Mouse (Mus musculus) embryonic fibroblast, embryonic 13.5 days (primary cell): ENCODE results near the gene Dhx57.

Experiments
- CTCF ChIP-seq: IDR thresholded peaks from 2 replicates; pipeline ENCODE4 v1.5.1; 2011; ENCODE audit warnings: mild to moderate bottlenecking, control low read depth, low read length, moderate library complexity, borderline replicate concordance; ENCODE audit not compliant: insufficient read depth
- POLR2A ChIP-seq: IDR thresholded peaks from 2 replicates; pipeline ENCODE4 v1.6.1; 2011; ENCODE audit warnings: low read depth, mild to moderate bottlenecking, control low read depth, low read length, moderate library complexity

DNA sequence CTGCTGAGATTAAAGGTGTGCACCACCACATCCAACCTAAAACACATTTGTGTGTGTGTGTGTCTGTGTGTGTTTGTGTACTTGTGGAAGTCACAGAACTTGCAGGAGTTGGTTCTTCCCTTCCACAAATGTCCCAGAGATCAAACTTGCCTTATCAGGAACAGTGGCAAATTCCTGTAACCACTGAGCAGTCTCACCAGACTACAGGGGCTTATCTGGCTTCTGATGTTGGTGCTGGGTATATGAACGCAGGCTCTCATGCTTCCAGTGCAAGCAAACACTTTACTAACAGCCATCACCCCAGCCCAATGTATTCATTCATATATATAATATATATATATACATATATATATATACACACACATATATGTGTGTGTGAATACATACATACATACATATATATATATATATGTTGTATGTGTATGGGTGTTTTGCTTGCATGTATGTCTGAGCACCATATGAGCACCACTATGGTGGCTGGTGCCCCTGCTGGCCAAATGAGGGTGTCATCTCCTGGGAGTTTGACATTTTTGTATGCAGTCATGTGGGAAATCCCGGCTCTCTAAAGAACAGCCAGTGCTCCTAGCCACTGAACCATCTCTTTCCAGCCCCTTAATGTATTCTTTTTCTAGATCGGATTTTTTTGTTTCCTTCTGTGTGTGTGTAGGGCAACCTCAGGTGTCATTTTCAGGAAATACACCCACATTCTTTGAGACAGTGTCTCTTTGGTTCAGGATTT is 68.2 kb downstream of the Dhx57 start:
- TF ChIP-seq POLR2A (no peak), CTCF (no peak)
